Mouse (Mus musculus): ENCODE results near the gene Atg4c. TPM values are rescaled to one million over a fixed set of nuclear protein-coding genes. Genes with fewer than 3 reads are reported as not detected.

The Atg4c gene
- polyA plus RNA-seq (2015; fragmentation: Illumina TruSeq; extraction: RNeasy Lipid Tissue Mini Kit (QIAGEN cat#74804); ENCODE audit: low read depth, low replicate concordance): 35.6 TPM

GRCm38 (mm10) chr4:99193810-99194582 is at the start of gene Atg4c:
Atg4c (plus strand) TSS chr4:99193934.

Other genes starting within 250 kb of the Atg4c start
- gene Angptl3, start 163.0 kb upstream of the Atg4c start, polyA plus RNA-seq (2015; fragmentation: Illumina TruSeq; extraction: RNeasy Lipid Tissue Mini Kit (QIAGEN cat#74804); ENCODE audit: low read depth, low replicate concordance): 1.2 TPM
- gene Dock7, start 73.0 kb upstream of the Atg4c start, polyA plus RNA-seq (2015; fragmentation: Illumina TruSeq; extraction: RNeasy Lipid Tissue Mini Kit (QIAGEN cat#74804); ENCODE audit: low read depth, low replicate concordance): 28.3 TPM
- 0.34 TPM for gene Gm12689, start 102.0 kb downstream of the Atg4c start, polyA plus RNA-seq (2015; fragmentation: Illumina TruSeq; extraction: RNeasy Lipid Tissue Mini Kit (QIAGEN cat#74804); ENCODE audit: low read depth, low replicate concordance)